Mouse (Mus musculus) intestine, embryonic 16.5 days (tissue): ENCODE results near the gene Mid1. TPM values are rescaled to one million over a fixed set of nuclear protein-coding genes. Genes with fewer than 3 reads are reported as not detected.
"Not testable (repeated sequence)": the region's sequence is repeated elsewhere in the genome, so short reads cannot be mapped to it uniquely, and the experiment has no call there.

ENCODE experiments used
- ATAC-seq: fragments of 200-750 bp; cut with Nextera tagmentation; 2 replicates; pipeline ENCODE4 v1.8.0; 2017; ENCODE audit warnings: moderate TSS enrichment, moderate library complexity
- H3K27ac ChIP-seq: fragments of 300-500 bp; sonication (generic); 2 replicates; pipeline ENCODE4 v1.5.1; 2014; ENCODE audit warnings: mild to moderate bottlenecking, low read length
- H3K27me3 ChIP-seq: fragments of 300-500 bp; sonication (generic); replicated peaks from 2 replicates; pipeline ENCODE4 v1.6.1; 2014; ENCODE audit warnings: low read length, control low read depth, mixed read lengths; ENCODE audit not compliant: control insufficient read depth, insufficient read depth
- H3K36me3 ChIP-seq: fragments of 300-500 bp; sonication (generic); 2 replicates; pipeline ENCODE4 v1.6.1; 2014; ENCODE audit warnings: low read length, control low read depth; ENCODE audit not compliant: control insufficient read depth, insufficient read depth
- H3K4me1 ChIP-seq: fragments of 300-500 bp; sonication (generic); 2 replicates; pipeline ENCODE4 v1.6.1; 2014; ENCODE audit warnings: low read length, control low read depth, mixed read lengths; ENCODE audit not compliant: control insufficient read depth, insufficient read depth
- H3K4me2 ChIP-seq: fragments of 300-500 bp; sonication (generic); 2 replicates; pipeline ENCODE4 v1.6.1; 2014; ENCODE audit warnings: low read depth, low read length, control low read depth
- H3K4me3 ChIP-seq: fragments of 300-500 bp; sonication (generic); 2 replicates; pipeline ENCODE4 v1.5.1; 2014; ENCODE audit warnings: mild to moderate bottlenecking, low read length
- H3K9ac ChIP-seq: fragments of 300-500 bp; sonication (generic); 2 replicates; pipeline ENCODE4 v1.6.1; 2014; ENCODE audit warnings: low read depth, low read length
- H3K9me3 ChIP-seq: fragments of 300-500 bp; sonication (generic); 2 replicates; pipeline ENCODE4 v1.6.1; 2016; ENCODE audit warnings: low read length, control low read depth; ENCODE audit not compliant: control insufficient read depth
- WGBS: fragments of 180-500 bp; shearing (Covaris S2); extraction: QIAGEN DNeasy Blood & Tissue Kit; methylation state at CpG from one replicate; pipeline ENCODE4 v1.1.7; 2014; 5-methylcytosine and 5-hydroxymethylcytosine counted together
- polyA plus RNA-seq: library from polyadenylated mRNA; unstranded; fragments of >200 nt; fragmentation: Nextera tagmentation; extraction: Ambion mirVana; gene quantifications from 2 replicates; pipeline ENCODE4 v1.2.1, GENCODE M21; 2015

Mid1 gene
- polyA plus RNA-seq, 1 experiment from 2014 or later: 3.5 TPM

DNA sequence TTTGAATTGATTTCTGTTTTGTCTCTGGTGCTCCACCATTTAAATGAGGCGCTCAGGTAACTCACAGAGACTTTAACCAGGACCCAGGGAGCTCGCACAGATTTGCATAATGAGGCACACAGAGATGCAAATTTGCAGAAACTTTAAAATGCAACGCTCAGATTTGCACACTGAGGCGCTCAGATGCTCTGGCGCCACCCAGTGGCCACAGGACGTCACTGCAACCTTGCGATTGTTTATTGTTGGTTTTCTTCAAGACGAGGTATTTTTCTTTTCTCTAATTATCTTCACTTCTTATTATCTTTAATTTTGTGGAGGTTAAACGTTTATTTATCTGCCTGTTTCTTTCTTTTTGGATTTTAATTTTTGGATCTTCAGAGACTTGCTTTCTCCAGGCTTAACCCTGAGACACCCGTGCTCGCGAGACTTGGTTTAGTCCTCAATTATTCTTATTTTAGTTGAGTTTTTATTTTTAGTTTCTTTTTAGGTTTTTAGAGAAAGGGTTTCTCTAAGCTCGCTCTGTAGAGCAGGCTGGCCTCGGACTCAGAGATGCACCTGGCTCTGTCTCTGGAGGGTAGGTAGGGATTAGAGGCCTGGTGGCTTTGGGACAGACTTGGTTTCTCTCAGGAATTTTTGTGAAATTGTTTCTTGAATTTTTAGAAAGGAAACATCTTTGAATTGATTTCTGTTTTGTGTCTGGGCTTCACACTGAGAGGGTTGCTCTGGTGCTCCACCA, 335.1 kb downstream of the Mid1 start:
- H3K27ac ChIP-seq, H3K9ac ChIP-seq, ATAC-seq, H3K4me2 ChIP-seq, H3K4me1 ChIP-seq, H3K27me3 ChIP-seq, H3K4me3 ChIP-seq: not testable (repeated sequence)
- Histone ChIP-seq H3K9me3 (peaks cover 23% of the 10 kb centered on the region), H3K36me3 (peaks cover 21% of the 10 kb centered on the region)
- 55% methylated on average over 14 of the region's 14 CpGs for WGBS

DNA sequence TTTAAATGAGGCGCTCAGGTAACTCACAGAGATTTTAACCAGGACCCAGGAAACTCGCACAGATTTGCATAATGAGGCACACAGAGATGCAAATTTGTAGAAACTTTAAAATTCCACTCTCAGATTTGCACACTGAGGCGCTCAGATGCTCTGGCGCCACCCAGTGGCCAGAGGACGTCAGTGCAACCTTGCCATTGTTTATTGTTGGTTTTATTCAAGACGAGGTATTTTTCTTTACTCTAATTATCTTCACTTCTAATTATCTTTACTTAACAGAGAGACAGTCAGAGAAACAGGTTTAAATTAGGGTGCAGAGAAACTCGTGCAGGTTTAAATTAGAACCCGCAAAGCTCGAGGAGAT, 335.7 kb downstream of the Mid1 start:
- H3K4me3 ChIP-seq, ATAC-seq, H3K4me2 ChIP-seq, H3K27ac ChIP-seq, H3K27me3 ChIP-seq, H3K9ac ChIP-seq, H3K4me1 ChIP-seq: not testable (repeated sequence)
- Histone ChIP-seq H3K9me3 (peaks cover 23% of the 10 kb centered on the region), H3K36me3 (peaks cover 21% of the 10 kb centered on the region)
- 44% methylated on average over 9 of the region's 9 CpGs for WGBS

DNA sequence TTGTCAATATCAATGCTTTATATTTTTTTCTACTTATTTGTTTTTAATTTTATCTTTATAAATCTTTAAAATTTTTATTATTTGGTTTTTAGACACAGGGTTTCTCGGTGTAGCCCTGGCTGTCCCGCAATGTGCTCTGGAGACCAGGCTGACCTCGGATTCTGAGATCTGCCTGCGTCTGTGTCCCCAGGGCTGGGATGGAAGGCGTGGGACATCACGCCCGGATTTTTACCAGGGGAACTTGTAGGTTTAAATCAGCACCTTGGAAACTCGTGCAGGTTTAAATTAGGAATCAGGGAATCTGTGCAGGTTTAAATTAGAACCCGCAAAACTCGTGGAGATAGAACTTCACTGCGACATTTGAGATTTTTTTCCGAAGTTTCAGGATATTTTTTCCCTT, 336.2 kb downstream of the Mid1 start:
- peaks cover 21% of the 10 kb centered on the region for H3K36me3 ChIP-seq
- not testable (repeated sequence) for ATAC-seq, H3K4me2 ChIP-seq, H3K9ac ChIP-seq, H3K4me1 ChIP-seq, H3K4me3 ChIP-seq, H3K27ac ChIP-seq, H3K27me3 ChIP-seq
- peaks cover 23% of the 10 kb centered on the region for H3K9me3 ChIP-seq
- 77% methylated on average over 12 of the region's 12 CpGs for WGBS

DNA sequence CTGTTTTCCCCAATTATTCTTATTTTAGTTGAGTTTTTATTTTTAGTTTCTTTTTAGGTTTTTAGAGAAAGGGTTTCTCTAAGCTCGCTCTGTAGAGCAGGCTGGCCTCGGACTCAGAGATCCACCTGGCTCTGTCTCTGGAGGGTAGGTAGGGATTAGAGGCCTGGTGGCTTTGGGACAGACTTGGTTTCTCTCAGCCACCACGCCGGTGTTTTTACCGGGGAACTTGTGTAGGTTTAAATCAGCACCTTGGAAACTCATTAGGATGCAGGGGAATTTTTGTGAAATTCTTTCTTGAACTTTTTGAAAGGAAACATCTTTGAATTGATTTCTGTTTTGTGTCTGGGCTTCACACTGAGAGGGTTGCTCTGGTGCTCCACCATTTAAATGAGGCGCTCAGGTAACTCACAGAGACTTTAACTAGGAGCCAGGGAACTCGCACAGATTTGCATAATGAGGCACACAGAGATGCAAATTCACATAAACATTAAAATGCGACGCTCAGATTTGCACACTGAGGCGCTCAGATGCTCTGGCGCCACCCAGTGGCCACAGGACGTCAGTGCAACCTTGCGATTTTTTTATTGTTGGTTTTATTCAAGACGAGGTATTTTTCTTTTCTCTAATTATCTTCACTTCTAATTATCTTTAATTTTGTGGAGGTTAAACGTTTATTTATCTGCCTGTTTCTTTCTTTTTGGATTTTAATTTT, 336.9 kb downstream of the Mid1 start:
- not testable (repeated sequence) for H3K27ac ChIP-seq, H3K4me1 ChIP-seq, H3K4me3 ChIP-seq, H3K9ac ChIP-seq, ATAC-seq, H3K27me3 ChIP-seq, H3K4me2 ChIP-seq
- peaks cover 21% of the 10 kb centered on the region for H3K36me3 ChIP-seq
- WGBS: 50% methylated on average over 15 of the region's 15 CpGs
- peaks cover 23% of the 10 kb centered on the region for H3K9me3 ChIP-seq

Other genes with a start within 250 kb of the Mid1 start
- gene 4933400A11Rik, start 94.4 kb downstream of the Mid1 start, polyA plus RNA-seq: 0.15 and 0.29 TPM in 2 replicates